In genomic region chr11:120248160-120248793, GRCm38 (mm10) we compare ENCODE assay signal across 12 mouse cellular contexts. TPM values are rescaled to one million over a fixed set of nuclear protein-coding genes. Genes with fewer than 3 reads are reported as not detected.
DNase-seq lines count a peak whose midpoint lies in the region; ATAC-seq and TF ChIP-seq lines count a peak whose summit lies in the region.
"Had no signal": no experiment of that assay in that cellular context is flagged by ENCODE, and none has a peak within 500 bp of the region (broad histone marks: within the 10 kb centered on the region; RNA-seq: fewer than 3 reads in every experiment).

No protein-coding gene starts in this region.

- no peak for DNase-seq in forebrain, postnatal 0 days
- DNase-seq in kidney, adult 9 months, result no peak
- no peak for DNase-seq in midbrain, embryonic 14.5 days
- DNase-seq in midbrain, embryonic 11.5 days (ENCODE audit: low spot score, missing footprints), result no peak
- DNase-seq in ovary, postnatal 14 days (ENCODE audit: low spot score), result no peak

- no peak overlapping the region for H3ac ChIP-seq in myocyte (ENCODE audit: control insufficient read depth, insufficient read length)

- H3K36me3 ChIP-seq in forebrain, embryonic 13.5 days (ENCODE audit: poor library complexity, severe bottlenecking), result peaks cover 14% of the 10 kb centered on the region; the same call in 1 of the 2 replicates
- H3K36me3 ChIP-seq in forebrain, postnatal 0 days (ENCODE audit: insufficient read depth), result no peaks in the 10 kb centered on the region
- no peaks in the 10 kb centered on the region for H3K36me3 ChIP-seq in kidney, embryonic 15.5 days
- H3K36me3 ChIP-seq in midbrain, embryonic 14.5 days (ENCODE audit: control insufficient read depth, insufficient read depth, low read length), result peaks cover 13% of the 10 kb centered on the region; the same call in 1 of the 2 replicates
- H3K36me3 ChIP-seq in midbrain, embryonic 11.5 days (ENCODE audit: control insufficient read depth, insufficient read depth, low read length), result no peaks in the 10 kb centered on the region
- no peaks in the 10 kb centered on the region for H3K36me3 ChIP-seq in myocyte (ENCODE audit: control insufficient read depth, insufficient read depth)
- H3K36me3 ChIP-seq: embryonic facial prominence, embryonic 15.5 days; G1E; neural tube, embryonic 12.5 days had no signal

- WGBS in forebrain, embryonic 13.5 days, result 87% methylated on average over 10 of the region's 10 CpGs
- 77% methylated on average over 10 of the region's 10 CpGs for WGBS in forebrain, postnatal 0 days
- WGBS in kidney, embryonic 15.5 days, result 75% methylated on average over 10 of the region's 10 CpGs
- 84% methylated on average over 10 of the region's 10 CpGs for WGBS in midbrain, embryonic 14.5 days
- WGBS in midbrain, embryonic 11.5 days, result 85% methylated on average over 10 of the region's 10 CpGs

- H3K4me1 ChIP-seq in forebrain, embryonic 13.5 days, result peaks cover 90% of the 10 kb centered on the region
- H3K4me1 ChIP-seq in forebrain, postnatal 0 days (ENCODE audit: insufficient read depth), result peaks cover 6% of the 10 kb centered on the region; the same call in 1 of the 2 replicates
- H3K4me1 ChIP-seq in kidney, embryonic 15.5 days, result peaks cover 91% of the 10 kb centered on the region
- H3K4me1 ChIP-seq in midbrain, embryonic 14.5 days (ENCODE audit: control insufficient read depth, insufficient read depth, low read length), result peaks cover 41% of the 10 kb centered on the region
- peaks cover 48% of the 10 kb centered on the region for H3K4me1 ChIP-seq in midbrain, embryonic 11.5 days (ENCODE audit: control insufficient read depth, insufficient read depth, low read length)

- 0 out of 2 replicates have a peak overlapping the region, but pooled peaks have one; percentile 37 for H3K9ac ChIP-seq in forebrain, embryonic 13.5 days
- H3K9ac ChIP-seq in forebrain, postnatal 0 days, result no peak overlapping the region
- H3K9ac ChIP-seq in kidney, embryonic 15.5 days, result no peak overlapping the region
- no peak overlapping the region for H3K9ac ChIP-seq in midbrain, embryonic 14.5 days (replicated peaks; ENCODE audit: low read length)
- no peak overlapping the region for H3K9ac ChIP-seq in midbrain, embryonic 11.5 days (ENCODE audit: low read length)
- H3K9ac ChIP-seq: embryonic facial prominence, embryonic 15.5 days; neural tube, embryonic 12.5 days had no signal

- no peak overlapping the region for H3K4me3 ChIP-seq in forebrain, embryonic 13.5 days
- H3K4me3 ChIP-seq in forebrain, postnatal 0 days (ENCODE audit: low read depth, low read length), result no peak overlapping the region
- no peak overlapping the region for H3K4me3 ChIP-seq in kidney, embryonic 15.5 days (replicated peaks)
- H3K4me3 ChIP-seq in midbrain, embryonic 14.5 days (replicated peaks; ENCODE audit: low read depth, low read length), result no peak overlapping the region
- no peak overlapping the region for H3K4me3 ChIP-seq in midbrain, embryonic 11.5 days (ENCODE audit: low read depth, low read length)
- H3K4me3 ChIP-seq in myocyte, result no peak overlapping the region
- H3K4me3 ChIP-seq: embryonic facial prominence, embryonic 15.5 days; neural tube, embryonic 12.5 days had no signal

- no peak overlapping the region for H3K27ac ChIP-seq in forebrain, embryonic 13.5 days
- no peak overlapping the region for H3K27ac ChIP-seq in forebrain, postnatal 0 days (ENCODE audit: low read depth, low read length)
- H3K27ac ChIP-seq in kidney, embryonic 15.5 days, result peak overlapping the region; percentile 67
- 0 out of 2 replicates have a peak overlapping the region, but pooled peaks have one; percentile 20 for H3K27ac ChIP-seq in midbrain, embryonic 14.5 days (replicated peaks; ENCODE audit: low read depth, low read length)
- H3K27ac ChIP-seq in midbrain, embryonic 11.5 days (ENCODE audit: low read depth, low read length), result no peak overlapping the region
- H3K27ac ChIP-seq: embryonic facial prominence, embryonic 15.5 days; macrophage; neural tube, embryonic 12.5 days had no signal

- H3K4me2 ChIP-seq in forebrain, embryonic 13.5 days, result no peak overlapping the region
- no peak overlapping the region for H3K4me2 ChIP-seq in forebrain, postnatal 0 days (ENCODE audit: low read depth)
- H3K4me2 ChIP-seq in kidney, embryonic 15.5 days, result no peak overlapping the region
- H3K4me2 ChIP-seq in midbrain, embryonic 14.5 days (ENCODE audit: low read length), result no peak overlapping the region
- no peak overlapping the region for H3K4me2 ChIP-seq in midbrain, embryonic 11.5 days
- H3K4me2 ChIP-seq in myocyte (ENCODE audit: low read depth), result peak overlapping the region; percentile 10
- H3K4me2 ChIP-seq: embryonic facial prominence, embryonic 15.5 days; neural tube, embryonic 12.5 days had no signal

- H3K9me3 ChIP-seq in forebrain, embryonic 13.5 days (replicated peaks), result no peaks in the 10 kb centered on the region
- H3K9me3 ChIP-seq in forebrain, postnatal 0 days (ENCODE audit: low read length), result no peaks in the 10 kb centered on the region
- no peaks in the 10 kb centered on the region for H3K9me3 ChIP-seq in kidney, embryonic 15.5 days (replicated peaks)
- H3K9me3 ChIP-seq in midbrain, embryonic 14.5 days (ENCODE audit: control insufficient read depth, low read length), result no peaks in the 10 kb centered on the region
- no peaks in the 10 kb centered on the region for H3K9me3 ChIP-seq in midbrain, embryonic 11.5 days (ENCODE audit: control insufficient read depth, low read length)
- H3K9me3 ChIP-seq: embryonic facial prominence, embryonic 15.5 days; G1E; neural tube, embryonic 12.5 days had no signal

- TF ChIP-seq POLR2A in myocyte (IDR thresholded peaks at IDR 0.05; ENCODE audit: insufficient read length, low read depth), result peak; percentile 32

- no peaks in the 10 kb centered on the region for H3K27me3 ChIP-seq in forebrain, embryonic 13.5 days
- no peaks in the 10 kb centered on the region for H3K27me3 ChIP-seq in forebrain, postnatal 0 days (ENCODE audit: insufficient read depth, low read length)
- H3K27me3 ChIP-seq in kidney, embryonic 15.5 days, result no peaks in the 10 kb centered on the region
- H3K27me3 ChIP-seq in midbrain, embryonic 14.5 days (ENCODE audit: control insufficient read depth, insufficient read depth, low read length), result no peaks in the 10 kb centered on the region
- no peaks in the 10 kb centered on the region for H3K27me3 ChIP-seq in midbrain, embryonic 11.5 days (ENCODE audit: control insufficient read depth, insufficient read depth, low read length)
- no peaks in the 10 kb centered on the region for H3K27me3 ChIP-seq in myocyte (ENCODE audit: control insufficient read depth, insufficient read depth, insufficient read length)
- H3K27me3 ChIP-seq: embryonic facial prominence, embryonic 15.5 days; neural tube, embryonic 12.5 days had no signal

- TF ChIP-seq CTCF in forebrain, postnatal 0 days (IDR thresholded peaks at IDR 0.05; ENCODE audit: low read depth), result no peak

- H3K79me2 ChIP-seq in myocyte (ENCODE audit: control insufficient read depth, insufficient read depth), result peaks cover 14% of the 10 kb centered on the region

- no peak for ATAC-seq in forebrain, embryonic 13.5 days
- ATAC-seq in forebrain, postnatal 0 days, result no peak
- no peak for ATAC-seq in kidney, embryonic 15.5 days (replicated peaks; ENCODE audit: low FRiP score)
- ATAC-seq in midbrain, embryonic 14.5 days (ENCODE audit: low FRiP score, low TSS enrichment), result no peak
- no peak for ATAC-seq in midbrain, embryonic 11.5 days (ENCODE audit: low FRiP score)

TF ChIP-seq in myocyte, 11 proteins besides CTCF, POLR2A, EP300 and RAD21:
- no peak for TF ChIP-seq USF1 (IDR thresholded peaks at IDR 0.05; ENCODE audit: low read depth)
- no peak for TF ChIP-seq TCF3 (IDR thresholded peaks at IDR 0.05; ENCODE audit: insufficient read length, low read depth)
- TF ChIP-seq MYOD1 (IDR thresholded peaks at IDR 0.05; ENCODE audit: control insufficient read depth in 1 of 3, insufficient read length in 2 of 3, low read depth in 2 of 3), result no peak
- no peak for TF ChIP-seq MAX (IDR thresholded peaks at IDR 0.05; ENCODE audit: low read depth)
- TF ChIP-seq MYOG (IDR thresholded peaks at IDR 0.05; ENCODE audit: control insufficient read depth in 1 of 3, insufficient read depth in 1 of 3, insufficient read length in 2 of 3, low read depth in 2 of 3), result no peak
- 0 out of 2 replicates have a peak, but pooled peaks have one; percentile 21 for TF ChIP-seq CEBPB (IDR thresholded peaks at IDR 0.05; ENCODE audit: insufficient read depth, poor library complexity, severe bottlenecking)
- no peak for TF ChIP-seq SRF (IDR thresholded peaks at IDR 0.05; ENCODE audit: control insufficient read depth, insufficient read length, low read depth)

RNA-seq across cellular contexts. Expression of gene Bahcc1, which starts 15.5 kb away (rescaled TPM):
- polyA plus RNA-seq in forebrain, embryonic 13.5 days (2015; fragmentation: Nextera tagmentation; extraction: Ambion mirVana), result 17.2 TPM in 2 replicates
- 19.3 and 26.5 TPM in 2 replicates for total RNA-seq in forebrain, postnatal 0 days (2014; rRNA removed)
- polyA plus RNA-seq in forebrain, postnatal 0 days (2015; fragmentation: Nextera tagmentation; extraction: Ambion mirVana), result 3.9 and 6.5 TPM in 2 replicates
- polyA plus RNA-seq in kidney, embryonic 15.5 days (2015; fragmentation: Nextera tagmentation; extraction: Ambion mirVana), result 11.8 and 14.1 TPM in 2 replicates
- polyA plus RNA-seq in midbrain, embryonic 14.5 days (2014; fragmentation: Nextera tagmentation; extraction: Ambion mirVana), result 20.0 and 25.9 TPM in 2 replicates
- polyA plus RNA-seq in midbrain, embryonic 11.5 days (2014; fragmentation: Nextera tagmentation; extraction: Ambion mirVana), result 17.6 and 20.6 TPM in 2 replicates
- polyA plus RNA-seq in myocyte (2012; fragmentation: generic; extraction: Trizol), result 6.3 TPM

Comparison
In these comparisons a context has a peak if more than half of its experiments do, and no peak if none do; other contexts are left out.
1. H3K27ac ChIP-seq: peak in kidney, embryonic 15.5 days (single experiment) and midbrain, embryonic 14.5 days (single experiment); none in forebrain, embryonic 13.5 days (single experiment), forebrain, postnatal 0 days (single experiment) and midbrain, embryonic 11.5 days (single experiment).